Comparison of ENCODE assay signal across 9 mouse cellular contexts in the genomic region with DNA sequence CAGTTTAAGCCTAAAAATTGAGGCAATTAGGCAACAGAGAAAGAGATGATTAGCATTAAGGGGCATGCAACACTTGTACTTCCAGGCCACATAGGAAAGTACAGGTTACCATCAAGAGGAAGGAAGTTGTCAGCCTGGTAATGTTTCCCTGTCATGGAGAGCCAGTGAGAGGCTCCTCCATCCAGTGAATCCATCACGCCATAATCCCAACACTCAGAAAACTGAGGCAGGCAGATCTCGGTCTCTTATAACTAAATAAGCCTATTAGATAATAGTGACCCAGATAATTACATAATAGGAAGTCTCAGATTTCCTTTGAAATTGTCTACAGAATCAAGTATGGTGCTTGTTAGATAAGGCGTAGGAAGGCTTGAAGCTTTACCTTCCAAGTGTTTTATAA. TPM values are rescaled to one million over a fixed set of nuclear protein-coding genes. Genes with fewer than 3 reads are reported as not detected.
DNase-seq lines count a peak whose midpoint lies in the region; ATAC-seq lines count a peak whose summit lies in the region.
"Had no signal": no experiment of that assay in that cellular context is flagged by ENCODE, and none has a peak within 500 bp of the region (broad histone marks: within the 10 kb centered on the region; RNA-seq: fewer than 3 reads in every experiment).

No protein-coding gene starts in this region.

- no peak overlapping the region for H3K9ac ChIP-seq in hindbrain, embryonic 13.5 days
- no peak overlapping the region for H3K9ac ChIP-seq in midbrain, embryonic 16.5 days (ENCODE audit: low read depth, low read length)
- H3K9ac ChIP-seq in hindbrain, embryonic 15.5 days: no peak overlapping the region

- H3K36me3 ChIP-seq in hindbrain, embryonic 10.5 days: 0 out of 2 replicates have a peak, but pooled peaks cover 1% of the 10 kb centered on the region
- H3K36me3 ChIP-seq in hindbrain, embryonic 13.5 days: no peaks in the 10 kb centered on the region
- no peaks in the 10 kb centered on the region for H3K36me3 ChIP-seq in midbrain, embryonic 10.5 days
- no peaks in the 10 kb centered on the region for H3K36me3 ChIP-seq in midbrain, embryonic 16.5 days (ENCODE audit: control insufficient read depth, insufficient read depth, low read length)
- no peaks in the 10 kb centered on the region for H3K36me3 ChIP-seq in hindbrain, embryonic 15.5 days

- DNase-seq in hindbrain, embryonic 10.5 days (ENCODE audit: low spot score): no peak
- no peak for DNase-seq in midbrain, embryonic 10.5 days (ENCODE audit: low spot score)
- peak; percentile 16 for DNase-seq in naive thymus-derived CD4-positive, alpha-beta T cell, adult 2 months (ENCODE audit: low read depth)
- no peak for DNase-seq in layer of hippocampus, postnatal 14 days (ENCODE audit: low spot score in 2 of 2)
- DNase-seq in right cerebral cortex, postnatal 14 days: no peak

- 81% methylated on average over 3 of the region's 3 CpGs for WGBS in hindbrain, embryonic 10.5 days
- WGBS in hindbrain, embryonic 13.5 days: 79% methylated on average over 3 of the region's 3 CpGs
- WGBS in midbrain, embryonic 10.5 days: 82% methylated on average over 3 of the region's 3 CpGs
- 80% methylated on average over 3 of the region's 3 CpGs for WGBS in midbrain, embryonic 16.5 days
- 86% methylated on average over 3 of the region's 3 CpGs for WGBS in hindbrain, embryonic 15.5 days

- ATAC-seq in hindbrain, embryonic 13.5 days (ENCODE audit: low FRiP score): no peak
- ATAC-seq in midbrain, embryonic 16.5 days: no peak
- no peak for ATAC-seq in hindbrain, embryonic 15.5 days (ENCODE audit: low FRiP score, low read depth)

- peaks cover 5% of the 10 kb centered on the region for H3K4me1 ChIP-seq in hindbrain, embryonic 10.5 days (replicated peaks)
- no peaks in the 10 kb centered on the region for H3K4me1 ChIP-seq in hindbrain, embryonic 13.5 days (replicated peaks)
- H3K4me1 ChIP-seq in midbrain, embryonic 10.5 days: 0 out of 2 replicates have a peak, but pooled peaks cover 3% of the 10 kb centered on the region
- H3K4me1 ChIP-seq in midbrain, embryonic 16.5 days (ENCODE audit: control insufficient read depth, insufficient read depth, low read length): peaks cover 3% of the 10 kb centered on the region; the same call in 1 of the 2 replicates
- H3K4me1 ChIP-seq in hindbrain, embryonic 15.5 days (replicated peaks): peaks cover 11% of the 10 kb centered on the region; the same call in 1 of the 2 replicates

- H3K27ac ChIP-seq in hindbrain, embryonic 10.5 days: no peak overlapping the region; the same call in 1 of the 2 replicates
- H3K27ac ChIP-seq in hindbrain, embryonic 13.5 days: no peak overlapping the region
- H3K27ac ChIP-seq in midbrain, embryonic 10.5 days (replicated peaks): no peak overlapping the region
- no peak overlapping the region for H3K27ac ChIP-seq in midbrain, embryonic 16.5 days (ENCODE audit: low read length)
- H3K27ac ChIP-seq in hindbrain, embryonic 15.5 days (replicated peaks): no peak overlapping the region

- H3K9me3 ChIP-seq in hindbrain, embryonic 10.5 days: no peaks in the 10 kb centered on the region
- no peaks in the 10 kb centered on the region for H3K9me3 ChIP-seq in hindbrain, embryonic 13.5 days
- no peaks in the 10 kb centered on the region for H3K9me3 ChIP-seq in midbrain, embryonic 10.5 days (replicated peaks)
- no peaks in the 10 kb centered on the region for H3K9me3 ChIP-seq in midbrain, embryonic 16.5 days (replicated peaks; ENCODE audit: control insufficient read depth, low read length, poor library complexity, severe bottlenecking)
- H3K9me3 ChIP-seq in hindbrain, embryonic 15.5 days: no peaks in the 10 kb centered on the region
- H3K9me3 ChIP-seq: G1E had no signal

- no peak overlapping the region for H3K4me2 ChIP-seq in hindbrain, embryonic 13.5 days
- no peak overlapping the region for H3K4me2 ChIP-seq in midbrain, embryonic 16.5 days (ENCODE audit: low read length)
- H3K4me2 ChIP-seq in hindbrain, embryonic 15.5 days: peak overlapping the region; percentile 49

- peak overlapping the region; percentile 53; the same call in 1 of the 2 replicates for H3K4me3 ChIP-seq in hindbrain, embryonic 10.5 days
- no peak overlapping the region for H3K4me3 ChIP-seq in hindbrain, embryonic 13.5 days
- H3K4me3 ChIP-seq in midbrain, embryonic 10.5 days: peak overlapping the region; percentile 55
- no peak overlapping the region for H3K4me3 ChIP-seq in midbrain, embryonic 16.5 days (ENCODE audit: low read depth, low read length)
- H3K4me3 ChIP-seq in hindbrain, embryonic 15.5 days: no peak overlapping the region

- no peaks in the 10 kb centered on the region for H3K27me3 ChIP-seq in hindbrain, embryonic 10.5 days (ENCODE audit: insufficient read depth, poor library complexity, severe bottlenecking)
- peaks cover 4% of the 10 kb centered on the region; the same call in 1 of the 2 replicates for H3K27me3 ChIP-seq in hindbrain, embryonic 13.5 days
- H3K27me3 ChIP-seq in midbrain, embryonic 10.5 days (ENCODE audit: low read depth, poor library complexity, severe bottlenecking): no peaks in the 10 kb centered on the region
- no peaks in the 10 kb centered on the region for H3K27me3 ChIP-seq in midbrain, embryonic 16.5 days (ENCODE audit: control insufficient read depth, insufficient read depth, low read depth, low read length)
- H3K27me3 ChIP-seq in hindbrain, embryonic 15.5 days: peaks cover 3% of the 10 kb centered on the region; the same call in 1 of the 2 replicates

RNA-seq across cellular contexts. Expression of gene Sucla2, which starts 1.0 kb away (rescaled TPM):
- 78.9 and 105 TPM in 2 replicates for polyA plus RNA-seq in hindbrain, embryonic 10.5 days (2016; fragmentation: Nextera tagmentation; extraction: Ambion mirVana)
- 123 and 124 TPM in 2 replicates for polyA plus RNA-seq in hindbrain, embryonic 13.5 days (2015; fragmentation: Nextera tagmentation; extraction: Ambion mirVana)
- 104 and 109 TPM in 2 replicates for polyA plus RNA-seq in midbrain, embryonic 10.5 days (2016; fragmentation: Nextera tagmentation; extraction: Ambion mirVana)
- polyA plus RNA-seq in midbrain, embryonic 16.5 days (2015; fragmentation: Nextera tagmentation; extraction: Ambion mirVana): 119 and 128 TPM in 2 replicates
- polyA plus RNA-seq in hindbrain, embryonic 15.5 days (2015; fragmentation: Nextera tagmentation; extraction: Ambion mirVana): 122 and 124 TPM in 2 replicates
- 100 to 1,000 TPM; 153 to 156 TPM for total RNA-seq in layer of hippocampus, postnatal 14 days (2021)

RNA-seq across cellular contexts. Expression of gene Med4, which starts 14.3 kb away (rescaled TPM):
- 89.3 and 104 TPM in 2 replicates for polyA plus RNA-seq in hindbrain, embryonic 10.5 days (2016; fragmentation: Nextera tagmentation; extraction: Ambion mirVana)
- polyA plus RNA-seq in hindbrain, embryonic 13.5 days (2015; fragmentation: Nextera tagmentation; extraction: Ambion mirVana): 86.8 and 88.7 TPM in 2 replicates
- polyA plus RNA-seq in midbrain, embryonic 10.5 days (2016; fragmentation: Nextera tagmentation; extraction: Ambion mirVana): 114 TPM in 2 replicates
- polyA plus RNA-seq in midbrain, embryonic 16.5 days (2015; fragmentation: Nextera tagmentation; extraction: Ambion mirVana): 84.7 and 87.8 TPM in 2 replicates
- polyA plus RNA-seq in hindbrain, embryonic 15.5 days (2015; fragmentation: Nextera tagmentation; extraction: Ambion mirVana): 78.7 and 79.0 TPM in 2 replicates
- total RNA-seq in layer of hippocampus, postnatal 14 days (2021): 10 to 100 TPM; 29.5 to 31.3 TPM

RNA-seq across cellular contexts. Expression of gene Nudt15, which starts 23.9 kb away (rescaled TPM):
- polyA plus RNA-seq in hindbrain, embryonic 10.5 days (2016; fragmentation: Nextera tagmentation; extraction: Ambion mirVana): 8.6 and 8.8 TPM in 2 replicates
- 11.1 and 12.0 TPM in 2 replicates for polyA plus RNA-seq in hindbrain, embryonic 13.5 days (2015; fragmentation: Nextera tagmentation; extraction: Ambion mirVana)
- 10.3 and 10.6 TPM in 2 replicates for polyA plus RNA-seq in midbrain, embryonic 10.5 days (2016; fragmentation: Nextera tagmentation; extraction: Ambion mirVana)
- polyA plus RNA-seq in midbrain, embryonic 16.5 days (2015; fragmentation: Nextera tagmentation; extraction: Ambion mirVana): 7.7 and 7.8 TPM in 2 replicates
- 8.5 and 8.8 TPM in 2 replicates for polyA plus RNA-seq in hindbrain, embryonic 15.5 days (2015; fragmentation: Nextera tagmentation; extraction: Ambion mirVana)
- total RNA-seq in layer of hippocampus, postnatal 14 days (2021): 1 to 10 TPM; 6.2 to 8.8 TPM

Comparison
In these comparisons a context has a peak if more than half of its experiments do, and no peak if none do; other contexts are left out.
1. H3K4me3 ChIP-seq: peak in hindbrain, embryonic 10.5 days (single experiment) and midbrain, embryonic 10.5 days (single experiment); none in hindbrain, embryonic 13.5 days (single experiment), midbrain, embryonic 16.5 days (single experiment) and hindbrain, embryonic 15.5 days (single experiment).